Mouse (Mus musculus): ENCODE results near the gene Evc2. TPM values are rescaled to one million over a fixed set of nuclear protein-coding genes. Genes with fewer than 3 reads are reported as not detected.
A peak's percentile ranks its signal among the peaks of the same experiment; 100 is the strongest.

The Evc2 gene
- 16.8 and 19.1 TPM in 2 replicates for polyA plus RNA-seq (2014; fragmentation: Nextera tagmentation; extraction: Ambion mirVana)

DNA sequence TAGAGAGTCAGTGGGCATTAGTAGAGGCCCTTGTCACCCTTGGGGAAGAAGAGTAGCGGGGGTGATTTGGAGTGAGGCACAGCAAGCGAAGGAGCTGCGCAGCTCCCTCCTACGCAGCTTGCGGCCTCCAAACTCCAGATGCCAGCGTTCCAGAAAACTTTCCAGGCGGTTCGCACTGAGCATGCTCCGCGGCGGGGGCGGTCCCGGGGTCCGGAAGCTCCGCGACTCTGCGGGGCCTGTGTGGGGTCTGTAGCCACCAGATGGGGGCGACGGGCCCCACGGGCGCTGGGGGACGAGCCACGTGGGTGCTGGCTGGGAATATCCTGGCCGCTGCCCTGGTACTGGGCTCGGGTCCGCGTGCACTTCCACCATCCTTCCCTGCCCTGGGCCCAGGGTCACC lies at the start of gene Evc2:
Gene Evc2 (plus strand): TSS at position 212 of the 400 bp plus-strand sequence.
- peak; percentile 83 for ATAC-seq (replicated peaks; ENCODE audit: low FRiP score)
- H3K36me3 ChIP-seq (ENCODE audit: control insufficient read depth, insufficient read depth, low read length), result no peaks in the 10 kb centered on the region; the same call in 1 of the 2 replicates
- H3K4me2 ChIP-seq (ENCODE audit: low read depth, low read length, severe bottlenecking), result peak within 1 kb of the TSS; percentile 74
- H3K27ac ChIP-seq (ENCODE audit: low read depth, low read length), result peak within 1 kb of the TSS; percentile 47; the same call in 1 of the 2 replicates
- peak; percentile 91 for DNase-seq (ENCODE audit: low spot score)
- H3K9ac ChIP-seq (ENCODE audit: low read length), result peak within 1 kb of the TSS; percentile 63
- H3K4me3 ChIP-seq (ENCODE audit: low read depth, low read length), result peak within 1 kb of the TSS; percentile 40
- 1% methylated on average over 27 of the region's 27 CpGs for WGBS
- peaks cover 20% of the 10 kb centered on the region for H3K4me1 ChIP-seq (replicated peaks; ENCODE audit: control insufficient read depth, insufficient read depth, low read length)
- no peaks in the 10 kb centered on the region for H3K27me3 ChIP-seq (ENCODE audit: control insufficient read depth, insufficient read depth, low read length)
- no peaks in the 10 kb centered on the region for H3K9me3 ChIP-seq (ENCODE audit: control insufficient read depth, low read length)

DNA sequence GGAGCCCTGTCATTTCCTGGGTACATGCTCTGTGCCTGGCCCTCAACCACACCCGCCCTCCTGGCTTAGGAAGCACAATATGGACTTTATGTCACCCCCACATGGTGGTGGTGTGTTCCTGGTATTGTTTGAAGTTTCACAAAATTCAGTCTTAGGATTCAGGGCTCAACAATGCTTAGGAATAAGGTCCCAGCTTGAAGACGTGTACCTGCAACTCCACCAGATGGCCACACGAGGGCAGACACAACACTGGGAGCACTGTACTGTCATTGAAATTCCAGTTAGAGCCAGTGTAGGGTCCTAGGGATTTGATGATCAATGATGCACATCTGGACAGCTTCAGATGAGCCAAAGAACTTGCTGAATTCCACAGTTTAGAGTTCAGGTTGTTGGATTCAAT lies 49.1 kb upstream of the Evc2 start:
- H3K4me1 ChIP-seq (replicated peaks; ENCODE audit: control insufficient read depth, insufficient read depth, low read length), result no peaks in the 10 kb centered on the region
- DNase-seq (ENCODE audit: low spot score) (no peak), ATAC-seq (replicated peaks; ENCODE audit: low FRiP score) (0 out of 2 replicates have a peak, but pooled peaks have one; percentile 50)
- H3K27me3 ChIP-seq (ENCODE audit: control insufficient read depth, insufficient read depth, low read length), result no peaks in the 10 kb centered on the region
- H3K9me3 ChIP-seq (ENCODE audit: control insufficient read depth, low read length), result no peaks in the 10 kb centered on the region
- H3K4me3 ChIP-seq (ENCODE audit: low read depth, low read length), result no peak overlapping the region
- H3K9ac ChIP-seq (ENCODE audit: low read length), result no peak overlapping the region
- WGBS, result 19% methylated on average over 3 of the region's 3 CpGs
- H3K36me3 ChIP-seq (ENCODE audit: control insufficient read depth, insufficient read depth, low read length), result peaks cover 2% of the 10 kb centered on the region; the same call in 1 of the 2 replicates
- H3K27ac ChIP-seq (ENCODE audit: low read depth, low read length), result no peak overlapping the region
- H3K4me2 ChIP-seq (ENCODE audit: low read depth, low read length, severe bottlenecking), result no peak overlapping the region

DNA sequence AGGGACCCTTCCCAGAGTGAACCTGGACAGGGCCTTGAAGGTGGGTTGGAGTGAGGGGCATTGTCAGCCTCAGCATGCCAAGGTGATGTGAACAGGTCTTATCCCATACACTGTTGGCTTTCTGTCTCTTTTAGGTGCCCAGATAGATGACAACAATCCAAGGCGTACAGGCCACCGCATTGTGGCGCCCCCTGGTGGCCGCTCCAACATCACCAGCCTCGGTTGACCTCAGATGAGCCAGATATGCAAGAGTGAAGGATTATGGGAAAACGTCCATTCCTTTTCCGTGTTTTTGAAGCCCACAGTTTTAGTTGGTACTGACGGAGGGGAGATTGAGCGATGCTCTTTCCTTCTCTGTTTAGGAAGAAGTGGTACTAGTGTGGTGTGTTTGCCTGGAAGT lies 47.3 kb upstream of the Evc2 start:
- Histone ChIP-seq H3K27ac (ENCODE audit: low read depth, low read length) (no peak overlapping the region), H3K4me1 (replicated peaks; ENCODE audit: control insufficient read depth, insufficient read depth, low read length) (no peaks in the 10 kb centered on the region), H3K4me3 (ENCODE audit: low read depth, low read length) (no peak overlapping the region), H3K27me3 (ENCODE audit: control insufficient read depth, insufficient read depth, low read length) (no peaks in the 10 kb centered on the region), H3K9me3 (ENCODE audit: control insufficient read depth, low read length) (no peaks in the 10 kb centered on the region), H3K4me2 (ENCODE audit: low read depth, low read length, severe bottlenecking) (no peak overlapping the region), H3K36me3 (ENCODE audit: control insufficient read depth, insufficient read depth, low read length) (no peaks in the 10 kb centered on the region; the same call in 1 of the 2 replicates), H3K9ac (ENCODE audit: low read length) (no peak overlapping the region)
- 76% methylated on average over 9 of the region's 9 CpGs for WGBS
- ATAC-seq (replicated peaks; ENCODE audit: low FRiP score) (no peak), DNase-seq (ENCODE audit: low spot score) (no peak)

DNA sequence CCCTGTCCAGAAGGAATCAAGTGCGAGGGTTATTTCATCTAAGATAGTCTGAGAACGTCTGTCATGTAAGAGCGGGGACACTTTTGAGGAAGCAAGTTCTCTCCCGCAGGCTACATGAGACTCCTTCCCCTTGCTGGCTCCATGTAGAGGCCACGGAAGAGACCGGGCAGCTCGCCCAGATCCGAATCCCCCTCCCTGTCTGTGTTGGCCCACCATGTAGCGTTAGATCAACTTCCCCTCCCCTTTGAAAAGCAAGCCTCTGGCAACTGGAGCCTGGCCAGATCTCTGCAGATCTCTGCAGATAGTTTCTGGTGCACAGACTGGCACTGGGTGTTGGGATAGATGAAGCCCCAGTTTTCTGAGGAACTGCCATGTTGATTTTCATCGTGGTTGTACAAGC lies 41.6 kb upstream of the Evc2 start:
- ATAC-seq (replicated peaks; ENCODE audit: low FRiP score), result no peak
- H3K9ac ChIP-seq (ENCODE audit: low read length), result no peak overlapping the region
- no peaks in the 10 kb centered on the region for H3K36me3 ChIP-seq (ENCODE audit: control insufficient read depth, insufficient read depth, low read length)
- 88% methylated on average over 10 of the region's 10 CpGs for WGBS
- H3K27ac ChIP-seq (ENCODE audit: low read depth, low read length), result no peak overlapping the region
- H3K4me3 ChIP-seq (ENCODE audit: low read depth, low read length), result no peak overlapping the region
- no peak for DNase-seq (ENCODE audit: low spot score)
- H3K27me3 ChIP-seq (ENCODE audit: control insufficient read depth, insufficient read depth, low read length), result no peaks in the 10 kb centered on the region
- H3K9me3 ChIP-seq (ENCODE audit: control insufficient read depth, low read length), result no peaks in the 10 kb centered on the region
- H3K4me1 ChIP-seq (replicated peaks; ENCODE audit: control insufficient read depth, insufficient read depth, low read length), result no peaks in the 10 kb centered on the region
- H3K4me2 ChIP-seq (ENCODE audit: low read depth, low read length, severe bottlenecking), result no peak overlapping the region

DNA sequence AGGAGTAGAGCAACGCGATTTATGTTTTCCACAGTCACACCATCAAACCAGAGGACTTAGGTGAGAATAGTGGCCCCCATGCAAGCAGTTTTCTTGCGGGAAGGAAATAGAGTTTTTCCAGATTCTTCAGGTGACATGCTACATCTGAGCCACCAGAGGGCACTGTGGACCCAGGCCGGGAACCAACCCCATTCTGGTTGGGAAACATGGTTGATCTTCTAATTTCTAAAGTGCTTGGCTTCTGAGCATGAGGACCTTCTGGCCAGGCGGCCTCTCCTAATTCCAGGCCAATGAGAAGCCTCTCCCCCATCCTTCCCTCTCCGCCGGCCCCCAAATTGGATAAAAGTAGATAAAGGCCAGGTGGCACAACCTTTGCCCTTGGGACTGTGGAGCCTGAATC lies 39.9 kb upstream of the Evc2 start:
- ATAC-seq (replicated peaks; ENCODE audit: low FRiP score), result no peak
- 24% methylated on average over 7 of the region's 7 CpGs for WGBS

DNA sequence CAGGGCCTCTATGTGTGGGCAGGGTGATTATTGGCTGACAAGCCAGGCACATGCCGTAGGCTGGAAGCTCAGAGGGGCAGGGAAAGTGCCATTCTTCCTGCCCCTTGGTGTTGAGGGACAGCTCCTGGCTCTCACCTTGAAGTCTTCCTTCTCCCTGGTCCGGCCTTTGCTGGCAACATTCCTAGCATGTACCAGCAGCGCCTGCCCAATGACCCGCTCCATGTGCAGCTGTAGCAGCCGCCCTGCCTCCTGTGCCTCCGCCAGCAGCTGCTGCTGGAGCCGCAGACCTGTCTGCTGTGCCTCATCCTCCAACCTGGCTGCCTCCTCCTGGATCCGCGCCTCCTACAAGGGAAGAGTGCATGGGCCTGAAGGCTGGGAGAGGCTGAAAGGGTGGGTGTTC lies 28.3 kb upstream of the Evc2 start:
- Histone ChIP-seq H3K4me3 (ENCODE audit: low read depth, low read length) (no peak overlapping the region), H3K4me1 (replicated peaks; ENCODE audit: control insufficient read depth, insufficient read depth, low read length) (no peaks in the 10 kb centered on the region), H3K9me3 (ENCODE audit: control insufficient read depth, low read length) (no peaks in the 10 kb centered on the region; the same call in 1 of the 2 replicates), H3K36me3 (ENCODE audit: control insufficient read depth, insufficient read depth, low read length) (no peaks in the 10 kb centered on the region; the same call in 1 of the 2 replicates), H3K27ac (ENCODE audit: low read depth, low read length) (no peak overlapping the region), H3K27me3 (ENCODE audit: control insufficient read depth, insufficient read depth, low read length) (no peaks in the 10 kb centered on the region), H3K4me2 (ENCODE audit: low read depth, low read length, severe bottlenecking) (no peak overlapping the region), H3K9ac (ENCODE audit: low read length) (no peak overlapping the region)
- ATAC-seq (replicated peaks; ENCODE audit: low FRiP score) (no peak), DNase-seq (ENCODE audit: low spot score) (no peak)
- WGBS, result 92% methylated on average over 9 of the region's 9 CpGs

More for the DNA sequence above, 39.9 kb upstream of the Evc2 start:
- Histone ChIP-seq H3K4me2 (ENCODE audit: low read depth, low read length, severe bottlenecking) (no peak overlapping the region), H3K9ac (ENCODE audit: low read length) (no peak overlapping the region), H3K9me3 (ENCODE audit: control insufficient read depth, low read length) (no peaks in the 10 kb centered on the region), H3K4me1 (replicated peaks; ENCODE audit: control insufficient read depth, insufficient read depth, low read length) (no peaks in the 10 kb centered on the region), H3K27ac (ENCODE audit: low read depth, low read length) (no peak overlapping the region), H3K27me3 (ENCODE audit: control insufficient read depth, insufficient read depth, low read length) (no peaks in the 10 kb centered on the region), H3K4me3 (ENCODE audit: low read depth, low read length) (no peak overlapping the region), H3K36me3 (ENCODE audit: control insufficient read depth, insufficient read depth, low read length) (no peaks in the 10 kb centered on the region)
- peak; percentile 63 for DNase-seq (ENCODE audit: low spot score)

DNA sequence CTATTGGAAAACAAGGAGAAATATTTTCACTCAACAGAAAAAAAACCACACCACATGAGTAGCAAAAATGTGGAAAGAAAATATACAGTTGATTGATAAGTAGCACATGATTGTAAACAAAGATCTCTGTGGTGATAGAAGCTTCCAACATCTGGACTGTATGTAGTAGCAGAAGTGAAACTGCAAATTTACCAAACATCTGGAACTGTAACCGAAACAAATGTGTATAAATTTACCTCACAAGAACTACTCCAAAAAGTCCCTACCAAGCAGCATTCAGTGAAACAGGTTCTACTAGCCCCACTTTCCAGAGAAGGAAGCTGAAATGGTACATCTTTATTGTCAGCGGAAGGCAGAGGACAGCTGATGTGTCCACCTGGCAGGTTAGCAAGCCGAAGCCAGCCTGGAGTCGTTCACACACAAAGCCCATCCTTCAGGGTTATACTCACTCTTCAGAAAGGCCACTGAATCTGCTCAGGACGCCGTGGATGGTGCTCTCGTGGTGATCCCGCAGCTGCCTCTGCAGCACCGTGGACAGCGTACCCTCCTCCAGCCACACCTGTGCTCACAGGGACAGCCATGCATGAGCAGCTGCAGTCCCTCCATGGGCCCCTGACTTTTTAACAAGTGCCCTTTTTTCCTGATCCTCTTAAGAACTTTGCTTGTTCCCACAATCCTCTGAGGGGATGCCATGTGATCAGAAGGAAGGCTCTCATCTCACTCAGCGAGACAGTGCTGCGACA lies 25.1 kb upstream of the Evc2 start:
- WGBS, result 87% methylated on average over 12 of the region's 12 CpGs
- no peaks in the 10 kb centered on the region for H3K27me3 ChIP-seq (ENCODE audit: control insufficient read depth, insufficient read depth, low read length)
- ATAC-seq (replicated peaks; ENCODE audit: low FRiP score) (no peak), DNase-seq (ENCODE audit: low spot score) (no peak)
- peaks cover 8% of the 10 kb centered on the region; the same call in 1 of the 2 replicates for H3K36me3 ChIP-seq (ENCODE audit: control insufficient read depth, insufficient read depth, low read length)
- peaks cover 3% of the 10 kb centered on the region for H3K9me3 ChIP-seq (ENCODE audit: control insufficient read depth, low read length)
- no peak overlapping the region for H3K4me2 ChIP-seq (ENCODE audit: low read depth, low read length, severe bottlenecking)
- no peak overlapping the region for H3K9ac ChIP-seq (ENCODE audit: low read length)
- no peaks in the 10 kb centered on the region for H3K4me1 ChIP-seq (replicated peaks; ENCODE audit: control insufficient read depth, insufficient read depth, low read length)
- no peak overlapping the region for H3K27ac ChIP-seq (ENCODE audit: low read depth, low read length)
- H3K4me3 ChIP-seq (ENCODE audit: low read depth, low read length), result no peak overlapping the region

DNA sequence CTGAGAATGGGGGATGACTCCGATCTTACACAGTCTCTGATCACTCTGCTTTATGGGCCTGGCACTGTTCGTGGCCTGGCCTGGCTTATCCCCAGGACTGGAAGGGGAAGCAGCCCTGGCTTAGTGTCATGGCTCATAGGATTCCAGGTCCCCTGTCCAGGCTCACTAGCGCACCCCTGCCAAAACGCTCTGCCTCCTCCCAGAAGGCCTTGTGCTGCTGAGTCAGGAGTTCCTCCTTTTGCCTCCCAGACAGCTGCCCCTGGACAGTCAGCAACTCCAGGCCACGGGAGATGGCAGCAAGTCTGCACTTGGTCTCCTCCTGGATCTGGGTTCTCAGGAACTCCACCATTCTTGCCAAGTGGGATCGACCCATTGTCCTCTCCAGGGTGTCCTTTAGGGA lies 19.6 kb upstream of the Evc2 start:
- H3K9ac ChIP-seq (ENCODE audit: low read length), result no peak overlapping the region
- 89% methylated on average over 6 of the region's 6 CpGs for WGBS
- no peaks in the 10 kb centered on the region for H3K4me1 ChIP-seq (replicated peaks; ENCODE audit: control insufficient read depth, insufficient read depth, low read length)
- DNase-seq (ENCODE audit: low spot score) (no peak), ATAC-seq (replicated peaks; ENCODE audit: low FRiP score) (no peak)
- H3K27me3 ChIP-seq (ENCODE audit: control insufficient read depth, insufficient read depth, low read length), result no peaks in the 10 kb centered on the region
- peaks cover 8% of the 10 kb centered on the region; the same call in 1 of the 2 replicates for H3K36me3 ChIP-seq (ENCODE audit: control insufficient read depth, insufficient read depth, low read length)
- H3K4me2 ChIP-seq (ENCODE audit: low read depth, low read length, severe bottlenecking), result no peak overlapping the region
- H3K4me3 ChIP-seq (ENCODE audit: low read depth, low read length), result no peak overlapping the region
- no peak overlapping the region for H3K27ac ChIP-seq (ENCODE audit: low read depth, low read length)
- H3K9me3 ChIP-seq (ENCODE audit: control insufficient read depth, low read length), result peaks cover 3% of the 10 kb centered on the region

DNA sequence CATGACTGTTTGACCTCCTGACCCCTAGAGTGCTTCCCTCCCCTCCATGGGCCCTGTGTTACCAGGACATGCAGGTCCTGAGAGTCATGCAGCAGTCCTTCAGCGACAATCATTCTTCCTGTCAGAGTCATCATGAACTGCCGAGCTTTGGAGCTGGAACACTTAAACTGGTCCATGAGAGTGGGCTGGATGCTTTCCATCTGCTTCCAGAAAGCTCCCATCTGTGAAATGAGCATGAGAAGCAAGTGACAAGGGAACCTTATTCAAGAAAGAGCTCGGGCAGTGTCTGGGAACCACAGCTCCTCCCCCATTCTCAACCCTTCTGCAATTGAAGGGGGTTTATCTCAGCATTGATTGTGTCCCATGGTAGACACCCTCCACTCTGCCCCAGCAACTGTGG lies 18.1 kb upstream of the Evc2 start:
- DNase-seq (ENCODE audit: low spot score) (no peak), ATAC-seq (replicated peaks; ENCODE audit: low FRiP score) (no peak)
- Histone ChIP-seq H3K27me3 (ENCODE audit: control insufficient read depth, insufficient read depth, low read length) (no peaks in the 10 kb centered on the region), H3K4me3 (ENCODE audit: low read depth, low read length) (no peak overlapping the region), H3K9ac (ENCODE audit: low read length) (no peak overlapping the region), H3K4me1 (replicated peaks; ENCODE audit: control insufficient read depth, insufficient read depth, low read length) (no peaks in the 10 kb centered on the region), H3K36me3 (ENCODE audit: control insufficient read depth, insufficient read depth, low read length) (peaks cover 8% of the 10 kb centered on the region; the same call in 1 of the 2 replicates), H3K4me2 (ENCODE audit: low read depth, low read length, severe bottlenecking) (no peak overlapping the region), H3K9me3 (ENCODE audit: control insufficient read depth, low read length) (peaks cover 3% of the 10 kb centered on the region), H3K27ac (ENCODE audit: low read depth, low read length) (no peak overlapping the region)
- WGBS, result 87% methylated on average over 3 of the region's 3 CpGs
